Comparison of ENCODE assay signal across 27 mouse cellular contexts in the genomic region with DNA sequence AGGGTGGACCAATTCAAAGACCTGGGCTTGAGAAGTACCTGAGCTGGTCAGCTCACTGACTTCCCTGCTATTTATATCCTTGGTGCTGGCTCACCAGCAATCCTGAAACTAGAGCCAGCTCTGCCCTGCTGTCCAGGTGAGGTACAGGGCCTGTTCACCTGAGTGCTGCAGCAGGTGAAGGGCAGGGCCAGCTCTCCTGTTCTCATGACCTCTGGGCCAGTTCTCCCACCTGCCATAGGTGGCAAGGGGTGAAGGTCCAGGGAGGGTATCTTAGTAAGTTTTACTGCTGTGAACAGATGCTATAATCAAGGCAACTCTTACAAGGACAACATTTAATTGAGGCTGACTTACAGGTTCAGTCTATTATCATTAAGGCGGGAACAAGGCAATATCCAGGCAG. TPM values are rescaled to one million over a fixed set of nuclear protein-coding genes. Genes with fewer than 3 reads are reported as not detected.
DNase-seq lines count a peak whose midpoint lies in the region; ATAC-seq lines count a peak whose summit lies in the region.
"Had no signal": no experiment of that assay in that cellular context is flagged by ENCODE, and none has a peak within 500 bp of the region (broad histone marks: within the 10 kb centered on the region; RNA-seq: fewer than 3 reads in every experiment).

No protein-coding gene starts in this region.

- no peaks in the 10 kb centered on the region for H3K9me3 ChIP-seq in liver, embryonic 12.5 days (replicated peaks)
- no peaks in the 10 kb centered on the region for H3K9me3 ChIP-seq in liver, embryonic 11.5 days (ENCODE audit: control insufficient read depth, low read length)
- no peaks in the 10 kb centered on the region for H3K9me3 ChIP-seq in intestine, embryonic 15.5 days
- no peaks in the 10 kb centered on the region for H3K9me3 ChIP-seq in liver, embryonic 16.5 days (replicated peaks; ENCODE audit: control insufficient read depth, low read length)
- H3K9me3 ChIP-seq: embryonic facial prominence, embryonic 10.5 days; embryonic facial prominence, embryonic 15.5 days; heart, embryonic 12.5 days; limb, embryonic 12.5 days; megakaryocyte, embryonic 14.5 days; midbrain, embryonic 12.5 days; neural tube, embryonic 12.5 days had no signal

- H3K4me2 ChIP-seq in liver, embryonic 12.5 days: peak overlapping the region; percentile 69
- H3K4me2 ChIP-seq in liver, embryonic 11.5 days: no peak overlapping the region; the same call in 1 of the 2 replicates
- H3K4me2 ChIP-seq in intestine, embryonic 15.5 days (replicated peaks): no peak overlapping the region
- peak overlapping the region; percentile 59 for H3K4me2 ChIP-seq in liver, embryonic 16.5 days (ENCODE audit: low read depth, low read length)
- H3K4me2 ChIP-seq: embryonic facial prominence, embryonic 15.5 days; heart, embryonic 12.5 days; hindbrain, embryonic 14.5 days; limb, embryonic 12.5 days; midbrain, embryonic 12.5 days; neural tube, embryonic 12.5 days had no signal

- no peak for DNase-seq in liver, embryonic 11.5 days (ENCODE audit: low spot score)
- DNase-seq in left cerebral cortex, postnatal 14 days (ENCODE audit: low spot score in 2 of 2): no peak
- no peak for DNase-seq in cerebellum, adult 11 months
- DNase-seq in cerebellum, adult 11-12 months: no peak
- DNase-seq: adrenal gland, postnatal 10 days; cerebellum, adult 8-10 months; cerebellum, postnatal 25 days; gastrocnemius, postnatal 25 days; heart, adult 2 months; kidney, adult 2 months; lung, adult 18-20 months; lung, postnatal 4 days; right cerebral cortex, adult 18-20 months had no signal

- ATAC-seq in liver, embryonic 12.5 days: peak; percentile 6; the same call in 1 of the 2 replicates
- no peak; the same call in 1 of the 2 replicates for ATAC-seq in liver, embryonic 11.5 days (replicated peaks; ENCODE audit: low FRiP score)
- ATAC-seq in intestine, embryonic 15.5 days: peak; percentile 82
- ATAC-seq in liver, embryonic 16.5 days (ENCODE audit: low read depth): peak; percentile 4; the same call in 1 of the 2 replicates
- ATAC-seq: Patski had no signal

- no peaks in the 10 kb centered on the region for H3K27me3 ChIP-seq in liver, embryonic 12.5 days (replicated peaks)
- no peaks in the 10 kb centered on the region for H3K27me3 ChIP-seq in liver, embryonic 11.5 days (replicated peaks; ENCODE audit: control insufficient read depth, insufficient read depth, low read length)
- H3K27me3 ChIP-seq in intestine, embryonic 15.5 days (replicated peaks): no peaks in the 10 kb centered on the region
- no peaks in the 10 kb centered on the region for H3K27me3 ChIP-seq in liver, embryonic 16.5 days (ENCODE audit: control insufficient read depth, insufficient read depth, low read depth, low read length)
- H3K27me3 ChIP-seq: embryonic facial prominence, embryonic 15.5 days; heart, embryonic 12.5 days; limb, embryonic 12.5 days; megakaryocyte, embryonic 14.5 days; midbrain, embryonic 12.5 days; neural tube, embryonic 12.5 days; Patski had no signal

- H3K36me3 ChIP-seq in liver, embryonic 12.5 days: peaks cover 39% of the 10 kb centered on the region
- no peaks in the 10 kb centered on the region for H3K36me3 ChIP-seq in liver, embryonic 11.5 days (ENCODE audit: control insufficient read depth, insufficient read depth, low read length)
- H3K36me3 ChIP-seq in intestine, embryonic 15.5 days: no peaks in the 10 kb centered on the region
- peaks cover 12% of the 10 kb centered on the region; the same call in 1 of the 2 replicates for H3K36me3 ChIP-seq in liver, embryonic 16.5 days (ENCODE audit: control insufficient read depth, insufficient read depth)
- H3K36me3 ChIP-seq: embryonic facial prominence, embryonic 10.5 days; embryonic facial prominence, embryonic 15.5 days; heart, embryonic 12.5 days; limb, embryonic 12.5 days; midbrain, embryonic 12.5 days; neural tube, embryonic 12.5 days had no signal

- 79% methylated on average over 1 of the region's 1 CpGs for WGBS in liver, embryonic 12.5 days (ENCODE audit: insufficient replicate concordance)
- 76% methylated on average over 1 of the region's 1 CpGs for WGBS in liver, embryonic 11.5 days
- 77% methylated on average over 1 of the region's 1 CpGs for WGBS in intestine, embryonic 15.5 days
- WGBS in liver, embryonic 16.5 days (ENCODE audit: insufficient replicate concordance): 58% methylated on average over 1 of the region's 1 CpGs

- peak overlapping the region; percentile 93 for H3K27ac ChIP-seq in liver, embryonic 12.5 days
- no peak overlapping the region for H3K27ac ChIP-seq in liver, embryonic 11.5 days (ENCODE audit: low read depth, low read length)
- H3K27ac ChIP-seq in intestine, embryonic 15.5 days: 0 out of 2 replicates have a peak overlapping the region, but pooled peaks have one; percentile 22
- H3K27ac ChIP-seq in liver, embryonic 16.5 days (ENCODE audit: low read length): peak overlapping the region; percentile 86
- H3K27ac ChIP-seq: embryonic facial prominence, embryonic 10.5 days; embryonic facial prominence, embryonic 15.5 days; heart, adult 2 months; hindbrain, embryonic 14.5 days; kidney, postnatal 0 days; limb, embryonic 12.5 days; midbrain, embryonic 12.5 days; neural tube, embryonic 12.5 days had no signal

- H3K4me1 ChIP-seq in liver, embryonic 12.5 days: peaks cover 77% of the 10 kb centered on the region
- peaks cover 22% of the 10 kb centered on the region for H3K4me1 ChIP-seq in liver, embryonic 11.5 days (replicated peaks; ENCODE audit: control insufficient read depth, insufficient read depth, low read length)
- H3K4me1 ChIP-seq in intestine, embryonic 15.5 days (replicated peaks): 0 out of 2 replicates have a peak, but pooled peaks cover 7% of the 10 kb centered on the region
- peaks cover 49% of the 10 kb centered on the region for H3K4me1 ChIP-seq in liver, embryonic 16.5 days (ENCODE audit: control insufficient read depth, low read depth, low read length)
- H3K4me1 ChIP-seq: embryonic facial prominence, embryonic 15.5 days; limb, embryonic 12.5 days; neural tube, embryonic 12.5 days had no signal

- intact Hi-C loops in left cerebral cortex, postnatal 14 days (cut with DNase I): no loop called here

- peak overlapping the region; percentile 67 for H3K9ac ChIP-seq in liver, embryonic 12.5 days
- H3K9ac ChIP-seq in liver, embryonic 11.5 days (ENCODE audit: low read depth, low read length): no peak overlapping the region
- H3K9ac ChIP-seq in intestine, embryonic 15.5 days: no peak overlapping the region
- H3K9ac ChIP-seq in liver, embryonic 16.5 days (ENCODE audit: low read depth, low read length): 0 out of 2 replicates have a peak overlapping the region, but pooled peaks have one; percentile 9
- H3K9ac ChIP-seq: embryonic facial prominence, embryonic 15.5 days; heart, embryonic 12.5 days; hindbrain, embryonic 14.5 days; limb, embryonic 12.5 days; midbrain, embryonic 12.5 days; neural tube, embryonic 12.5 days had no signal

- H3K4me3 ChIP-seq in liver, embryonic 12.5 days: peak overlapping the region; percentile 31
- no peak overlapping the region for H3K4me3 ChIP-seq in liver, embryonic 11.5 days (ENCODE audit: low read depth, low read length)
- H3K4me3 ChIP-seq in intestine, embryonic 15.5 days (replicated peaks): no peak overlapping the region
- peak overlapping the region; percentile 15 for H3K4me3 ChIP-seq in liver, embryonic 16.5 days (ENCODE audit: low read depth, low read length)
- H3K4me3 ChIP-seq: embryonic facial prominence, embryonic 10.5 days; embryonic facial prominence, embryonic 15.5 days; heart, adult 2 months; heart, embryonic 12.5 days; limb, embryonic 12.5 days; midbrain, embryonic 12.5 days; myocyte; neural tube, embryonic 12.5 days had no signal

RNA-seq across cellular contexts. Expression of a gene that starts 32.0 kb away (rescaled TPM):
- polyA plus RNA-seq in liver, embryonic 12.5 days (2016; fragmentation: Nextera tagmentation; extraction: Ambion mirVana): 85.2 and 94.3 TPM in 2 replicates
- 41.3 and 43.4 TPM in 2 replicates for polyA plus RNA-seq in liver, embryonic 11.5 days (2014; fragmentation: Nextera tagmentation; extraction: Ambion mirVana)
- polyA plus RNA-seq in intestine, embryonic 15.5 days (2015; fragmentation: Nextera tagmentation; extraction: Ambion mirVana): 31.3 and 35.3 TPM in 2 replicates
- 91.7 TPM in 2 replicates for polyA plus RNA-seq in liver, embryonic 16.5 days (2015; fragmentation: Nextera tagmentation; extraction: Ambion mirVana)
- 10 to 100 TPM; 52.8 to 54.3 TPM for total RNA-seq in left cerebral cortex, postnatal 14 days (2021)

Comparison
In these comparisons a context has a peak if more than half of its experiments do, and no peak if none do; other contexts are left out.
1. H3K4me2 ChIP-seq: peak in liver, embryonic 12.5 days (single experiment) and liver, embryonic 16.5 days (single experiment); none in liver, embryonic 11.5 days (single experiment) and intestine, embryonic 15.5 days (single experiment).
2. H3K4me3 ChIP-seq: peak in liver, embryonic 12.5 days (single experiment) and liver, embryonic 16.5 days (single experiment); none in liver, embryonic 11.5 days (single experiment) and intestine, embryonic 15.5 days (single experiment).
3. H3K9ac ChIP-seq: peak in liver, embryonic 12.5 days (single experiment) and liver, embryonic 16.5 days (single experiment); none in liver, embryonic 11.5 days (single experiment) and intestine, embryonic 15.5 days (single experiment).